Mouse (Mus musculus): Measurements from ENCODE around the gene Tead1. TPM values are rescaled to one million over a fixed set of nuclear protein-coding genes. Genes with fewer than 3 reads are reported as not detected.

Tead1 gene
- polyA plus RNA-seq, 1 experiment from 2014 or later: 18.1 TPM

DNA sequence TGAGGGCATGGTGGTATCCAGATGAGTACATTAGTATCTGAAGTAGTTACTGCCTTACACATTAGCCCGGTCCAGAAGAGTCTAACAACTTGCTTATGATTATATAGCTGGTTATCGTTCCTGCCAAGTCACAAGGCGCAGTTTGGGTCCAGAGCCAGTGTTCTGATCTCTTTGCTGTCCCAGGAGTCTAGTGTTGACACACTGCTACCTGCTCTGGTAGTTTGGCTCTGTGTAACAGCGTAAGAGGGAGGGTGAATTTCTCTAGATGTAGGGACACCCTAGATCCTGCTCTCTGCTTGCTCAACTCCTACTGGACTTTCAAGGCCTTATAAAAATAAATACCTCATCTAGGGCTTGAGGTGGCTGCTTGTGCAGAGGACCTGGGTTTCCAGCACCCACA lies 94.5 kb downstream of the Tead1 start:
- WGBS: 95% methylated on average over 4 of the region's 4 CpGs
- Histone ChIP-seq H3K27ac (no peak overlapping the region), H3K27me3 (ENCODE audit: poor library complexity, severe bottlenecking) (no peaks in the 10 kb centered on the region), H3K36me3 (replicated peaks) (no peaks in the 10 kb centered on the region), H3K4me1 (peaks cover 75% of the 10 kb centered on the region), H3K9me3 (no peaks in the 10 kb centered on the region), H3K4me3 (no peak overlapping the region)
- no peak for DNase-seq (ENCODE audit: extremely low spot score, low spot score)

DNA sequence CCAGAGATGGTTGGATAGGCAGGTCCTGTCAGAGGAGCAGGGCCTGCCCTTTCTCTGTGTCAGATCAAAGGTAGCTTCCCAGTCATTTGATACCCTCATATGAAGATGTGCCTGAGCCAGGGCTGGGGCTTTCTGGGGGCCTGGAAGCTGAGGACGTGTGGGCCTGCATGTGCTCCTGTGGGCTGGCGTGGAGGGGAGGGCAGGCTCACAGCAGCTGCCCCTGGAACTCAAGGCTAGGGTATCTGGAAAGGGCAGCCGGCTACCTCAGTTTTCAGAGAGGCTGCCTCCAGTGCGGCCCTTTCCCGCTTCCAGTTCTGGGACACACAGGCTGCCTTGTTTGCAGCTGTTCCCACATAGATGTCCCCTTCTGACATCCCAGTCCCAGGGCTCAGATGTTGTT lies 96.7 kb downstream of the Tead1 start:
- WGBS: 66% methylated on average over 5 of the region's 5 CpGs
- no peaks in the 10 kb centered on the region for H3K36me3 ChIP-seq (replicated peaks)
- no peaks in the 10 kb centered on the region for H3K27me3 ChIP-seq (ENCODE audit: poor library complexity, severe bottlenecking)
- H3K4me3 ChIP-seq: no peak overlapping the region
- H3K4me1 ChIP-seq: peaks cover 78% of the 10 kb centered on the region
- H3K27ac ChIP-seq: peak overlapping the region; percentile 60
- no peak for DNase-seq (ENCODE audit: extremely low spot score, low spot score)
- H3K9me3 ChIP-seq: no peaks in the 10 kb centered on the region

DNA sequence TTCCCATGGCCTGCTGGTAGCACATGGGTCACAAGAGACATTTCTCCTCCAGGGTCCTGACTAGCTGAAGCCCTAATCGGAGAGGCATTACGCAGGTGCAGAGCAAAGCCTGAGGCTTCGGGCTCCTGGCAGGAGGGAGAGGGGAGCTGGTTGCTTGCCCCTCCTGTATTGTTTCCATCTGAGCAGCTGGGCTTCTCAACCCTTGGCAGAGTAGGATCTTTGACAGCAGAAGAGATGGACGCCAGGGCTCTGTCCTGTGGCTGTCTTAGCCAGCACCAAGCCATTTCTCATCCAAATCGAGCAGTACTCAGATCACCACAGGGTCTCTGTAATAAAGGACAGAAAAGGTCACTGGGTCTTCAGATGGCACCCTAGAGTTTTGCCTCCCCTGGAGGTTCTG lies 97.6 kb downstream of the Tead1 start:
- DNase-seq (ENCODE audit: extremely low spot score, low spot score): no peak
- 0 out of 2 replicates have a peak overlapping the region, but pooled peaks have one; percentile 3 for H3K27ac ChIP-seq
- no peaks in the 10 kb centered on the region for H3K36me3 ChIP-seq (replicated peaks)
- peaks cover 79% of the 10 kb centered on the region for H3K4me1 ChIP-seq
- no peaks in the 10 kb centered on the region for H3K9me3 ChIP-seq
- WGBS: 79% methylated on average over 5 of the region's 5 CpGs
- no peaks in the 10 kb centered on the region for H3K27me3 ChIP-seq (ENCODE audit: poor library complexity, severe bottlenecking)
- no peak overlapping the region for H3K4me3 ChIP-seq

GRCm38 (mm10) chr7:112779636-112780035 lies 100.5 kb downstream of the Tead1 start:
- DNase-seq (ENCODE audit: extremely low spot score, low spot score): no peak
- Histone ChIP-seq H3K9me3 (peaks cover 7% of the 10 kb centered on the region; the same call in 1 of the 2 replicates), H3K4me3 (no peak overlapping the region), H3K27me3 (ENCODE audit: poor library complexity, severe bottlenecking) (no peaks in the 10 kb centered on the region), H3K4me1 (peaks cover 69% of the 10 kb centered on the region), H3K36me3 (replicated peaks) (peaks cover 13% of the 10 kb centered on the region), H3K27ac (no peak overlapping the region)
- 56% methylated on average over 6 of the region's 6 CpGs for WGBS

- Histone ChIP-seq H3K4me3 (no peak overlapping the region), H3K36me3 (replicated peaks) (peaks cover 13% of the 10 kb centered on the region), H3K4me1 (peaks cover 64% of the 10 kb centered on the region), H3K27me3 (ENCODE audit: poor library complexity, severe bottlenecking) (no peaks in the 10 kb centered on the region), H3K27ac (no peak overlapping the region), H3K9me3 (peaks cover 7% of the 10 kb centered on the region; the same call in 1 of the 2 replicates)
- no peak for DNase-seq (ENCODE audit: extremely low spot score, low spot score)
- WGBS: 91% methylated on average over 6 of the region's 6 CpGs
These were observed 101.8 kb downstream of the Tead1 start for GRCm38 (mm10) chr7:112780910-112781309.

DNA sequence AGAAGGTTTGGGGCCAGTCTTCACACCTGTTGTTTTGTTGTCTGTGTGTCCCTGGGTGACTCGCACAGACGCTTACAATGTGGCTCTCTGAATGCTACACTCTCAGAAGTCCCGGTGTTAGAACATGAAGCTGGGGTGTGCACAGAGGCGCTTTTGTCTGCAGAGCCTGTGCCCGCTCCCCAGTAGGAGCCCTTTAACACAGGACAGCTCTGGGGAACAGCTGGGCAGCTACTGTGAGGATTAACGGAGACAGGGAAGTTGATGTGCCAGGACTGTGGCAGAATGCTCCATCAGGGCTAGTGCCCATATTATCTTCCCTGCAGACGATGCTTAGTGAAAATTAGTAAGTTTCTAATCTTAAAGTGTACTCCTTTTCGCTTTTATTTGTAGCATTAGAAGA lies 102.9 kb downstream of the Tead1 start:
- H3K4me3 ChIP-seq: no peak overlapping the region
- H3K36me3 ChIP-seq (replicated peaks): peaks cover 13% of the 10 kb centered on the region
- H3K9me3 ChIP-seq: peaks cover 7% of the 10 kb centered on the region; the same call in 1 of the 2 replicates
- DNase-seq (ENCODE audit: extremely low spot score, low spot score): no peak
- no peaks in the 10 kb centered on the region for H3K27me3 ChIP-seq (ENCODE audit: poor library complexity, severe bottlenecking)
- 63% methylated on average over 8 of the region's 8 CpGs for WGBS
- peaks cover 64% of the 10 kb centered on the region for H3K4me1 ChIP-seq
- H3K27ac ChIP-seq: no peak overlapping the region

GRCm38 (mm10) chr7:112784278-112784677 lies 105.2 kb downstream of the Tead1 start:
- WGBS: 93% methylated on average over 3 of the region's 3 CpGs
- H3K4me1 ChIP-seq: peaks cover 68% of the 10 kb centered on the region

DNA sequence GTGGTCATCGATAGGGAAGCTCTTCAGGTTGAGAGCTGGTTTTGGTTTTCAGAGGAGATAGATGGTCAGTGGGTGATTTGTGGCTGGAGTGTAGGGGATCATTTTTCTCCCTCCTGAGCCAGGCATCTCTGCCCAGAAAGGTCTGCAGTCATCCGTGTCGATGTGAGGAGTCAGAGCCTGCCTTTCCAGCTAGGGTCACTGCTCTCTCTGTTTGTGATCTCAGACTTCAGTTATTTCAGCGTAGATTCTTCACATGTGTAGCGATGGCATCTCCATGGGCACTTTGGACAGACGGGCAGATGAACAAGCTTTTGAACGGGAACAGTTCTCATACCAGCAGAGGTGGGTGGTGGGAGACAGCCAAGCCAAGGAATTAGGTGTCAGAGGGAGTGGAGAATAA lies 106.2 kb downstream of the Tead1 start:
- 91% methylated on average over 7 of the region's 7 CpGs for WGBS
- Histone ChIP-seq H3K36me3 (replicated peaks) (peaks cover 13% of the 10 kb centered on the region), H3K27me3 (ENCODE audit: poor library complexity, severe bottlenecking) (no peaks in the 10 kb centered on the region), H3K4me1 (peaks cover 67% of the 10 kb centered on the region), H3K4me3 (no peak overlapping the region), H3K27ac (no peak overlapping the region; the same call in 1 of the 2 replicates), H3K9me3 (peaks cover 7% of the 10 kb centered on the region; the same call in 1 of the 2 replicates)
- no peak for DNase-seq (ENCODE audit: extremely low spot score, low spot score)

More at GRCm38 (mm10) chr7:112784278-112784677, 105.2 kb downstream of the Tead1 start:
- no peak overlapping the region for H3K27ac ChIP-seq
- H3K4me3 ChIP-seq: no peak overlapping the region
- H3K9me3 ChIP-seq: peaks cover 7% of the 10 kb centered on the region; the same call in 1 of the 2 replicates
- peaks cover 13% of the 10 kb centered on the region for H3K36me3 ChIP-seq (replicated peaks)
- no peak for DNase-seq (ENCODE audit: extremely low spot score, low spot score)
- no peaks in the 10 kb centered on the region for H3K27me3 ChIP-seq (ENCODE audit: poor library complexity, severe bottlenecking)

DNA sequence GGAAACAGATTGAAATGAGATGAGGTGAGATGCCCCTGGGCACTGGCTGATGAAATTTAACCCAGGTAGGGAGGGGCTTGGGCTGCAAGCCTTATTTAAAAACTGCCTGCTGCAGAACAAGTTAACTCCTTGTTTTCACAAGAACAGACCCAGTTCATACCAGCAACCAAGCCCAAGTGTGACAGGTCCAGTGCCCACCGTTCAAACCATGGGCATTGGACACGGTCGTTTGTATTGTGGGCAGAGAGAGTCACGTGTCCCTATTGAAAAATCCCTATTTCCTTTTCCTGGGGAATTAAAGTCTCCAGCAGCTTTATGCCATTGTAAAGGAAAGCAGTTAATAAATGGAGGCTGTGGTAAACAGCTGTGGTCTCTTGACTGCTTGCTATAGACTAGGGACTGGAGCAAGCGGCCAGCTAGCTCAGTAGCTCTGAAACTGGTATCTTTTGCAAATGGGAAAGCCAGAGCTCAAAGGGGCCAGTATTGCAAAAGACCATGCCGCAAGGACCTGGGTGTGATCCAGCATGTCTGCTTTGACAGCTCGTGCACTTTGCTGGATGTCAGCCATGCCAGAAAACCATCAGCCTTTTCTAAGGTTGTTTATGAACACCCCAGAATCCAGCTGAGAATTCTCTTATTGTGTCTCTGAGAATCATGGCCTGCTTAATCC lies 107.6 kb downstream of the Tead1 start:
- H3K4me3 ChIP-seq: no peak overlapping the region
- peaks cover 7% of the 10 kb centered on the region; the same call in 1 of the 2 replicates for H3K9me3 ChIP-seq
- peaks cover 59% of the 10 kb centered on the region for H3K4me1 ChIP-seq
- H3K27ac ChIP-seq: peak overlapping the region; percentile 71
- 49% methylated on average over 7 of the region's 7 CpGs for WGBS
- no peak for DNase-seq (ENCODE audit: extremely low spot score, low spot score)
- no peaks in the 10 kb centered on the region for H3K27me3 ChIP-seq (ENCODE audit: poor library complexity, severe bottlenecking)
- H3K36me3 ChIP-seq (replicated peaks): peaks cover 13% of the 10 kb centered on the region

DNA sequence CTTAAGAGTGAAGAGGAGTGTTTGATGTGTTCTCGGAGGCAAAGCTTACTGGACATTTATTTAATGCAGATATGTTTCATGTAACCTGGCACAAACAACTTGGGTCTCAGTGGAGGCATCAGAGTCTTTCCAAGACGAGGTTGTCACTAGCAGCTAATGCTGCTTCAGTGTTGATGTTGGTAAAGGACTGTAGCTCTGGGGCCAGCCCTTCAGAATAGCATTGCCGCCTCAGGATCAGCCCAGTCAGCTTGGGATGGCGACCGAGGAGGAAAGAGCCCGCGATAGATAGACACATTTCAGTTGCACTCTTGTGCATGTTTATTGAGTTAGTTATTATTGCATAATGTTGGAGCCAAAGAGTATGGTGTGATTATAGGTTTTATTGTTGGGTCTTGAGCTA lies 108.2 kb downstream of the Tead1 start:
- Histone ChIP-seq H3K27ac (peak overlapping the region; percentile 71), H3K4me3 (no peak overlapping the region), H3K36me3 (replicated peaks) (peaks cover 13% of the 10 kb centered on the region), H3K9me3 (peaks cover 7% of the 10 kb centered on the region; the same call in 1 of the 2 replicates), H3K27me3 (ENCODE audit: poor library complexity, severe bottlenecking) (no peaks in the 10 kb centered on the region), H3K4me1 (peaks cover 55% of the 10 kb centered on the region)
- WGBS: 80% methylated on average over 7 of the region's 7 CpGs
- DNase-seq (ENCODE audit: extremely low spot score, low spot score): no peak

GRCm38 (mm10) chr7:112788321-112788751 lies 109.2 kb downstream of the Tead1 start:
- Histone ChIP-seq H3K27ac (peak overlapping the region; percentile 71), H3K4me3 (no peak overlapping the region; the same call in 1 of the 2 replicates), H3K9me3 (peaks cover 7% of the 10 kb centered on the region; the same call in 1 of the 2 replicates), H3K27me3 (ENCODE audit: poor library complexity, severe bottlenecking) (no peaks in the 10 kb centered on the region), H3K4me1 (peaks cover 60% of the 10 kb centered on the region), H3K36me3 (replicated peaks) (peaks cover 11% of the 10 kb centered on the region)
- DNase-seq (ENCODE audit: extremely low spot score, low spot score): peak; percentile 53
- WGBS: 40% methylated on average over 7 of the region's 7 CpGs

GRCm38 (mm10) chr7:112789693-112790092 lies 110.6 kb downstream of the Tead1 start:
- no peaks in the 10 kb centered on the region for H3K36me3 ChIP-seq (replicated peaks)

DNA sequence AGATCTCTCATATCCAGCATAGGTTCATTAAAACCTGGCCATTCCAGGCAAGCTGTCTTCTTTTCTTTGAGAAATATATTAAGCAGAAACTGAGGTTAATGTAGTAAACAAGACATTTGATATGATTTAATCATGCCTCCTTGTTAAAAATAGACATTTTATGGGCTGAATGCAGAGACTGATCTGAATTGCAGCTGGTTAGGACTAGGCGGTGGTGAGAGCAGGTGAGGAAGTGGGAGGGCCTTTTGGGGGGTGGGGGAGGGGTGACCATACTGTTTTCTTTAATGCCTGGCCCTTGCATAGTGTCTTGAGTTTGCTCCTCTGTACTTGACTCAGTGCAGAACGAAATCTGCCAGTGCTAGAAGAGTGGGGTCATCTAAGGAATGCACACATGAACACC lies 111.2 kb downstream of the Tead1 start:
- Histone ChIP-seq H3K4me1 (peaks cover 77% of the 10 kb centered on the region), H3K9me3 (no peaks in the 10 kb centered on the region), H3K4me3 (no peak overlapping the region), H3K36me3 (replicated peaks) (no peaks in the 10 kb centered on the region), H3K27me3 (ENCODE audit: poor library complexity, severe bottlenecking) (no peaks in the 10 kb centered on the region), H3K27ac (no peak overlapping the region)
- WGBS: 65% methylated on average over 2 of the region's 2 CpGs
- no peak for DNase-seq (ENCODE audit: extremely low spot score, low spot score)

More at GRCm38 (mm10) chr7:112789693-112790092, 110.6 kb downstream of the Tead1 start:
- WGBS: 85% methylated on average over 4 of the region's 4 CpGs
- H3K27me3 ChIP-seq (ENCODE audit: poor library complexity, severe bottlenecking): no peaks in the 10 kb centered on the region
- H3K4me3 ChIP-seq: no peak overlapping the region
- no peaks in the 10 kb centered on the region for H3K9me3 ChIP-seq
- no peak overlapping the region for H3K27ac ChIP-seq
- no peak for DNase-seq (ENCODE audit: extremely low spot score, low spot score)
- peaks cover 73% of the 10 kb centered on the region for H3K4me1 ChIP-seq

Data from forebrain, embryonic 10.5 days (tissue).